Mouse (Mus musculus) midbrain, embryonic 12.5 days (tissue): ENCODE results near the gene Sf3b2. TPM values are rescaled to one million over a fixed set of nuclear protein-coding genes. Genes with fewer than 3 reads are reported as not detected.

ENCODE experiments used
- ATAC-seq: fragments of 200-750 bp; cut with Nextera tagmentation; 2 replicates; pipeline ENCODE4 v1.8.0; 2017; ENCODE audit warnings: low read depth, moderate TSS enrichment, moderate library complexity; ENCODE audit not compliant: low FRiP score
- H3K27ac ChIP-seq: fragments of 300-500 bp; sonication (generic); replicated peaks from 2 replicates; pipeline ENCODE4 v1.5.1; 2016; ENCODE audit warnings: mild to moderate bottlenecking
- H3K27me3 ChIP-seq: fragments of 300-500 bp; sonication (generic); 2 replicates; pipeline ENCODE4 v1.6.1; 2016; ENCODE audit warnings: mild to moderate bottlenecking
- H3K36me3 ChIP-seq: fragments of 300-500 bp; sonication (generic); 2 replicates; pipeline ENCODE4 v1.6.1; 2016
- H3K4me1 ChIP-seq: fragments of 300-500 bp; sonication (generic); 2 replicates; pipeline ENCODE4 v1.6.1; 2016
- H3K4me2 ChIP-seq: fragments of 300-500 bp; sonication (generic); replicated peaks from 2 replicates; pipeline ENCODE4 v1.6.1; 2016; ENCODE audit warnings: mild to moderate bottlenecking, moderate library complexity
- H3K4me3 ChIP-seq: fragments of 300-500 bp; sonication (generic); 2 replicates; pipeline ENCODE4 v1.5.1; 2016; ENCODE audit warnings: mild to moderate bottlenecking
- H3K9ac ChIP-seq: fragments of 300-500 bp; sonication (generic); replicated peaks from 2 replicates; pipeline ENCODE4 v1.6.1; 2016; ENCODE audit warnings: mild to moderate bottlenecking, moderate library complexity
- H3K9me3 ChIP-seq: fragments of 300-500 bp; sonication (generic); 2 replicates; pipeline ENCODE4 v1.6.1; 2016; ENCODE audit warnings: mild to moderate bottlenecking
- WGBS: fragments of 180-500 bp; shearing (Covaris S2); methylation state at CpG from one replicate; pipeline ENCODE4 v1.1.7; 2016; 5-methylcytosine and 5-hydroxymethylcytosine counted together
- polyA plus RNA-seq: library from polyadenylated mRNA; unstranded; fragments of >200 nt; fragmentation: Nextera tagmentation; extraction: Ambion mirVana; gene quantifications from 2 replicates; pipeline ENCODE4 v1.2.1, GENCODE M21; 2016

Gene Sf3b2
- polyA plus RNA-seq, 1 experiment from 2014 or later, result 411 TPM

DNA sequence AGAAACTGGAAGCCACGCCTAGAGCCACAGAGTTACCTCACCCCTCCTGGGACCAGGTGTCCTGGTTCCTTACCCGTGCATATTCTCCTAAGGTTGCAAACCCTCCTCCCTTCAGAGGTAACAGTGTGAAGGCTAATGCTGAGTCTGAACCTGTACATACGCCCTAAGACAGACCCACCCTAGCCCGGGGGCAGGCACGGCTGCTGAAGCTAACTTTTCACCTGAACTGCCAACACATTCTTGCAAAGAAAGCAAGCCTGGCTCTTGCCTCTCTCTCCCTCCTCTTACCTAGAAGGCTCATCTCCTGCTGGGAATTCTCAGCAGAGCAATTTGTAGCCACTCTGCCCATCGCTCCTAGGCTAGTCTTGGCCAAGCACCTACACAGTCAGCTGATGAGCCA is 5.3 kb upstream of the Sf3b2 start:
- Histone ChIP-seq H3K4me3 (no peak overlapping the region), H3K4me2 (no peak overlapping the region), H3K36me3 (peaks cover 29% of the 10 kb centered on the region), H3K27ac (no peak overlapping the region), H3K9ac (no peak overlapping the region), H3K9me3 (no peaks in the 10 kb centered on the region), H3K27me3 (no peaks in the 10 kb centered on the region), H3K4me1 (peaks cover 29% of the 10 kb centered on the region)
- no peak for ATAC-seq
- 87% methylated on average over 6 of the region's 6 CpGs for WGBS

DNA sequence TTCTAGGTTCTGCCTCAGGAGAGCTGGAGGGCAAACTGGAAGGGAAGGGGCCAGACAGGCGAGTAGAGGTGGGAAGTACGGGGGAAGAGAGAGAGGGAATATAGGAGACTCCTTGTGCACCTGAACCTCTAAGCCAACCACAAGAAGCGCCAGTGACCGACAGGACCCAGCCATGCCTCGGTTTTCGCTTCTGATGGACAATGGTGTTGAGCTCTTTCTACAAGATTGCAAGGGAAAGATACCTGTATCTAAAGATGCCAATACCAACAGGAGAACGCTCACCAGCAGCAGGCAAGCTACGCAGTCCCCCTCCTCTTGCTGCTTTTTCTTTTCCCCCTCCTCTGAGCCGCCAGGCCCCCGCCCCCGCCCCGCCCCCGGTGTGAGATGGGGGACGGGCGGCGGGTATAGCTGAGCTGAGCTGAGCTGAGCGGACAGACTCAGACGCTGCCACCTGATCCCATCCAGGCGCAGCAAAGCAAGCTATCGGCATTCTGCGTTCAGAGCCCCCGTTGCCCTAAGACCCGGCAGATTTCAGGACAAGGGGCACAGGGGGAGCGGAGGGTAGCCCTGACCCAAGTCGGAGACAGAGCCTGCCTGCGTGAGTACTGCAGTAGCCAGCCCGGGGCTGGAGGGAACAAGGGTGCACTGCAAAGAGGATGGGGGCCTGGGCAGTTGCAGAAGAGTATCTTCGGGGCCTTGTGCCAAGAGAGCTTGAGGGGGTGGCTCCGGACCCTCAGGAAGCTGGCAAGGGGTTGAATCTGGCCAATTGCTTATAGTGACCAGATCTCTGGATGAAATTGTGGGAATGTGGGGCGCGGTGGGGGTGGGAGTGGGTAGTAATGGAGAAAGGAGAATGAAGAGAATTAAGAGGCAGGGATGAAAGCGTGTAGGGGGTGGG is 2.9 kb upstream of the Sf3b2 start, which contains the start of gene Gal3st3:
Gene Gal3st3 (plus strand): TSS at position 429 of the 898 bp plus-strand sequence.
- H3K9ac ChIP-seq, result peak within 1 kb of the TSS; percentile 91
- 6% methylated on average over 30 of the region's 32 CpGs for WGBS

DNA sequence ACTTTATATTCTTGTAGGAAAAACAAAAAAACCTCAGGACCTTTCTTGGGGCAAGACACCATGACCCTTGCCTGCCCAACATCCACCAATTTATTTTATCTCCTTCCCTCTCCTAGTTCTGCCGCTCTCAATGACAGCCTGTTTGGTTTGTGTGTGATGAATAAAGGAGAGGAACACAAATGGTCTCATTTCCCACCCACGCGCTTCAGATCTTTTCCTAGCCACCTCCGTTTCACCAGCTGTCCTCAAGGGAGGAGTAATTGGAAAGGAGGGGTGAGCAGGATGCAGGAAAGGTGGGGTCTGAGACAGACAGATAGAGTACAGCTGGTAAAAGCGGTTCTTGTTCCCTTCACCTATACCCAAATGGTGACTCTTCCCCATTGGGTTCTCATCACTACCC is 1.4 kb upstream of the Sf3b2 start:
- H3K4me2 ChIP-seq, result no peak overlapping the region
- no peak for ATAC-seq
- H3K9me3 ChIP-seq, result no peaks in the 10 kb centered on the region
- H3K27me3 ChIP-seq, result no peaks in the 10 kb centered on the region
- no peak overlapping the region for H3K27ac ChIP-seq
- H3K4me1 ChIP-seq, result peaks cover 39% of the 10 kb centered on the region
- WGBS, result 89% methylated on average over 5 of the region's 5 CpGs
- H3K36me3 ChIP-seq, result peaks cover 16% of the 10 kb centered on the region
- H3K4me3 ChIP-seq, result 0 out of 2 replicates have a peak overlapping the region, but pooled peaks have one; percentile 88
- no peak overlapping the region for H3K9ac ChIP-seq

More for the DNA sequence above, 2.9 kb upstream of the Sf3b2 start, which contains the start of gene Gal3st3:
- Histone ChIP-seq H3K36me3 (peaks cover 13% of the 10 kb centered on the region), H3K4me1 (peaks cover 36% of the 10 kb centered on the region), H3K27me3 (no peaks in the 10 kb centered on the region), H3K9me3 (no peaks in the 10 kb centered on the region), H3K4me2 (peak within 1 kb of the TSS; percentile 78), H3K27ac (peak within 1 kb of the TSS; percentile 86), H3K4me3 (peak within 1 kb of the TSS; percentile 64)
- ATAC-seq, result peak; percentile 69

DNA sequence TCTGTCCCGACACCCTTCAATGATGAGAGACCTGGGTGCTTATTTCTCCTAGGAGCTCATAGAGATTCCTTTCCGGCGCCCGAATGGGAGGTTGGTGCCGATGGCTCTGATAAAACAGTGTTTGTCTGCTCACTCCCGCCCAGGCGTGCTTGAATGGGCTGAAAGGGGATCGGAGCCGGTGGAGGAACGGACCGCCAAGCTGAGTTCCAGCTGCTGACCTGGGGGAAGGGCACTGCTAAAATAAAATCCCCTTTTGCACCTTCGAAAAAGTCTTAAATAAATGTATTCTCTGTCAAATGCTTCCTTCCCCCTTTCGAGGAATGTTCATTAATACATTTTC is 451 bp upstream of the Sf3b2 start:
- peaks cover 26% of the 10 kb centered on the region for H3K36me3 ChIP-seq
- peak overlapping the region; percentile 66 for H3K9ac ChIP-seq
- peak; percentile 21; the same call in 1 of the 2 replicates for ATAC-seq
- H3K27ac ChIP-seq, result peak overlapping the region; percentile 89
- H3K4me3 ChIP-seq, result peak overlapping the region; percentile 88
- no peaks in the 10 kb centered on the region for H3K27me3 ChIP-seq
- H3K4me2 ChIP-seq, result peak overlapping the region; percentile 66
- no peaks in the 10 kb centered on the region for H3K9me3 ChIP-seq
- H3K4me1 ChIP-seq, result peaks cover 39% of the 10 kb centered on the region
- WGBS, result 6% methylated on average over 13 of the region's 13 CpGs

DNA sequence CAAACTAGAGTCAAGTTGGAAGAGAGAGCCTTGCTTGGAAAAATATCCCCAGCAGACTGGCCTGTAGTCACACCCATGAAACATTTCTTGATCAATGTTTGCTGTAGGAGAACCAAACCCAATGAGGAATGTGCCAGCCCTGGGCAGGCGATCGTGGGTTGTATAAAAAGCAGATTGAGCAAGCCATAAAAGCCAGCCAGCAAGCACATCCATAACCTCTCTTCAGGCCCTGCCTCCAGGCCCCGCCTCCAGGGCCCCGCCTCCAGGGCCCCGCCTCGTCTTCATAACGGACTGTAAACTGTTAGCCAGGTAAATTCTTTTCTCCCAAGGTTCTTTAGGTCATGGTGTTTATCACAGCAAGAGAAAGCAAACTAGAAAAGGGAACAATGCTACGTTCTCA is 16.9 kb downstream of the Sf3b2 start:
- no peak for ATAC-seq
- no peak overlapping the region for H3K4me3 ChIP-seq
- no peak overlapping the region for H3K27ac ChIP-seq
- peaks cover 6% of the 10 kb centered on the region for H3K4me1 ChIP-seq
- H3K27me3 ChIP-seq, result no peaks in the 10 kb centered on the region
- peaks cover 92% of the 10 kb centered on the region for H3K36me3 ChIP-seq
- WGBS, result 89% methylated on average over 8 of the region's 8 CpGs
- no peak overlapping the region for H3K9ac ChIP-seq
- H3K9me3 ChIP-seq, result no peaks in the 10 kb centered on the region
- H3K4me2 ChIP-seq, result no peak overlapping the region

DNA sequence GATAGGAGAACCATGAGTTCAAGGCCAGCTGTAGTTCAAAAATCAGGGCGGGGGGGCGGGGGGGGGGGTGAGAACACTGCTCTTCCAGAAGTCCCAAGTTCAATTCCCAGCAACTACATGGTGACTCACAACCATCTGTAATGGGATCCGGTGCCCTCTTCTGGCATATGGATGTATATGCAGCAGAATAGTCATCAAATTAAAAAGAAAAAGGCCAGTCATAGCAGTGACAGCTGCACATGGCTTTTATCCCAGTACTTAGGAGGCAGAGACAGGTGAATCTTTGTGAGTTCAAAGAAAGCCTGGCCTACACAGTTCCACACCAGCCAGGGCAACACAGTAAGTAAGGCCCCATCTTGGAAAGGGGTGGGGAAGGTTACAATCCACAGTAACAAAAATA is 18.1 kb downstream of the Sf3b2 start:
- peaks cover 12% of the 10 kb centered on the region for H3K4me1 ChIP-seq
- H3K4me3 ChIP-seq, result no peak overlapping the region
- H3K27ac ChIP-seq, result no peak overlapping the region
- H3K9me3 ChIP-seq, result no peaks in the 10 kb centered on the region
- no peak for ATAC-seq
- no peak overlapping the region for H3K9ac ChIP-seq
- 89% methylated on average over 3 of the region's 3 CpGs for WGBS
- no peak overlapping the region for H3K4me2 ChIP-seq
- H3K27me3 ChIP-seq, result no peaks in the 10 kb centered on the region
- peaks cover 79% of the 10 kb centered on the region for H3K36me3 ChIP-seq

DNA sequence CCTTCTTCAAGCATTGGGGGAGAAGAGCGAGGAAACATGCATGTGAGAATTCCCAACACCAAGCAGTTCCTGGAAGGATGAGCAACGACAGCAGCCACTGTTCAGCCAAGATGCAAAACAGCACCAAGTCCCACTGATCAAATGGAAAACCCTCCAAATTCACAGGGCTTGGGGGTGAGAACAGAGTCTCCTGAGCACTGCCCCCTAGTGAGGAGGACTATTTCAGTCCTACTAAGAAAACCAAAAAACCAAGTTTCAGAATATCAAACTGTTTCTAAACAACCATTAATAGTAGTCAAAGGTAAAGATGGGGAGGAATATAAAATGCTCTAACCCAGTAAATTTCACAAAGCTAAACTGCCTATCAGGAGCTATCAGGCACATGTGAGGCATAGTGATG is 18.7 kb downstream of the Sf3b2 start:
- H3K36me3 ChIP-seq, result peaks cover 73% of the 10 kb centered on the region
- H3K4me3 ChIP-seq, result no peak overlapping the region
- H3K4me2 ChIP-seq, result no peak overlapping the region
- WGBS, result 91% methylated on average over 2 of the region's 2 CpGs
- no peak overlapping the region for H3K9ac ChIP-seq
- no peak overlapping the region for H3K27ac ChIP-seq
- no peaks in the 10 kb centered on the region for H3K27me3 ChIP-seq
- H3K4me1 ChIP-seq, result peaks cover 18% of the 10 kb centered on the region
- no peaks in the 10 kb centered on the region for H3K9me3 ChIP-seq
- ATAC-seq, result no peak

DNA sequence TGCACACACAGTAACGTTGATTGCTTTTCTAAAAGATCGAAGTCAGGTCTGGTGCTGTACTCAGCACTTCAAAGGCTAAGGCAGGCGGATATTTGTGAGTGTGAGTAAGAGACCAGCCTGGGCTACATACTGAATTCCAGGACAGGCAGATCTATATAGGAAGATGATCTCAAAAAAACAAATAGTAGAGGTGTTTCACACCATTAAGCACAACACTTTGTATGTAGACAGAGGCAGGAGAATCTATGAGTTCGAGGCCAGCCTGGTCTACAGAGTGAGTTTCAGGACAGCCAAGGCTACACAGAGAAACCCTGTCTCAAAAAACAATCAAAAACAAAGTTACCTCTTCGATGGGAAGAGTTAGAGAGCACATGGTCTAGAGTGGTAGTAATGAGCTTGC is 19.5 kb downstream of the Sf3b2 start:
- Histone ChIP-seq H3K27me3 (no peaks in the 10 kb centered on the region), H3K4me1 (peaks cover 24% of the 10 kb centered on the region), H3K36me3 (peaks cover 66% of the 10 kb centered on the region), H3K27ac (no peak overlapping the region), H3K4me3 (no peak overlapping the region), H3K9me3 (no peaks in the 10 kb centered on the region), H3K9ac (no peak overlapping the region), H3K4me2 (no peak overlapping the region)
- 97% methylated on average over 5 of the region's 5 CpGs for WGBS
- ATAC-seq, result no peak

DNA sequence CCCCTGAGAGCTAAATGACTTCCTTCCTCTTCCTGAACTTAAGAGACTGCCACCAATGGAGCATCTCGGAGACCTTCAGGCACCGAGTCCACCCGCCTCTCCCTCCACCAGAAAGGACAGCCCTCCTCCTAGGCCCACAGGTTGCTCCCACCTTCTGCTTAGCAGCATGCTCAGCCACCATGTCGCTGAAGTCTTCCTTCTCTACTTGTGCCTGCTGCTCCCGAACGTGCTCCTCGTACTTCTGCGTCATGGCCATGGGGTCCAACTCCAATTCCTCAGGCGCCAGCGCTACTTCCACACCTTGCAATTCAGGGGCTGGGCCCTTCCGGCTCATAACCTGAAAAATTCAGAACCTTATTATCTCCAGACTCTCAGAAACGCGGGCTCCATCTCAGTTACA is 20.6 kb downstream of the Sf3b2 start:
- H3K27me3 ChIP-seq, result no peaks in the 10 kb centered on the region
- H3K9me3 ChIP-seq, result no peaks in the 10 kb centered on the region
- H3K4me2 ChIP-seq, result no peak overlapping the region

DNA sequence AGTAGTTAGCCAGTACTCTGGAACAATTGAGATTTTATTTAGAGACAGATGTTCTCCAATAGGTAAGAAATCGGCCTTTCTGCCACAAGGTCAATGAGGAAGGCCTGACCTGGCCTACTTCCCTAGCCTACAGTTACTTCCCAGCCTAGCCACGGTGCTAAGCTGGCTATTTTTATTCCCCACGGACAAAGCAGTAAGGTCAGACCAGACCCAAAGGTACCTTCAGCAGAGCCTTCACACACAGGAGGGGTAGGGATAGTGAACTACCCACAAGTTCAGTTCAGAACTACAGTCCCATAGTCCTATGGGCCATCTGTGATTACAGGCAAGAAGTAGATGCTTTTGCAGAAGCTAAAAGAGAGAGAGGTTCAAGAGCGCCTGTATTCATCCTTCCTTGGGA is 21.3 kb downstream of the Sf3b2 start:
- Histone ChIP-seq H3K4me3 (no peak overlapping the region), H3K9me3 (no peaks in the 10 kb centered on the region), H3K36me3 (peaks cover 51% of the 10 kb centered on the region), H3K4me1 (peaks cover 33% of the 10 kb centered on the region), H3K4me2 (peak overlapping the region; percentile 89; the same call in 1 of the 2 replicates), H3K9ac (no peak overlapping the region; the same call in 1 of the 2 replicates), H3K27me3 (no peaks in the 10 kb centered on the region), H3K27ac (peak overlapping the region; percentile 89)
- WGBS, result 78% methylated on average over 4 of the region's 4 CpGs
- ATAC-seq, result no peak

More for the DNA sequence above, 20.6 kb downstream of the Sf3b2 start:
- Histone ChIP-seq H3K27ac (0 out of 2 replicates have a peak overlapping the region, but pooled peaks have one; percentile 30), H3K36me3 (peaks cover 58% of the 10 kb centered on the region), H3K4me1 (peaks cover 31% of the 10 kb centered on the region), H3K9ac (no peak overlapping the region; the same call in 1 of the 2 replicates), H3K4me3 (no peak overlapping the region)
- WGBS, result 93% methylated on average over 13 of the region's 13 CpGs
- ATAC-seq, result no peak

DNA sequence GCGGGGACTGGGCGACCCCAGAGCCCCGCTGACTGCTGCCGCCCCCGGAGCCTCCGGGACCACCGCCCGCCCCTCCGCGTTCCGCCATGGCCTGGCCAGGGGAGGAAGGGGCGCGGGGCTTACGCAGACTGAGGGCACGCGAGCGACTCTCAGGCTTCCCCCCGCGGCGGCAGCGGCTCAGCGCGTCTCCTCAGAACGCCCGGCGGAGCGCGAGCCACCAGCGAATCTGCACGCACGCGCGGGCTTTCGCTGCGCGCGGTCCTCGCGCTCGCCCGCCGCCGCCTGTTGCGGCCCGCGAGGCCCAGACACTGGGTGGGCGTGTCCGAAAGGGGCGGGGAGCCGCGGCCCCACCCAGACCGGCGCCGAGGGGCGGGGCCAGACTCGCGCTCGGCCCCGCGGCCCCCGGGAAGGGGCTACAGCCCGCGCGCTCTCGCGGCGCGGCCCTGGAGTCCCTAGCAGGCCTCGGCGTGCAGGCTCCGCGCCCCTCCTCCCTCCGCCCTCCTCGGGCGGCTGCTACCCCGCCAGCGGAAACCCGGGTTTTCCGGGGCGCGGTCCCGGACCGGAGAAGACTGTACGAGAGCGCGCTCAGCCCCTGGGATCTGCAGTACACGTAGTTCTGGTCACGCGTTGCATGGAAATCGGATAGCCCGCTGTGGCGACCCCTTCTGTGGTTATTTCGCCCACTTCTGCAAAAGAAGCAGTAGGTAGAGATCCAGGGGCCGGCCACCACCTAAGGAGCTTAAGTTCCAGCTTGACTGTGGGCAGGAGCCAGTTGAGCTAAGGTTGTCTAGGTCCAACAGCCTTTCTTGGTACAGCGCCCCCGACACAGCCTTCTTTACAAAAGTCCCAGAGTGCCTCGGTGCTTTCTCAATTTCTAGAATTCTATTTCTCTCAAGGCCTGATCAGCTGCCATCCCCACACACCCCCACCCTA is 22.2 kb downstream of the Sf3b2 start, which contains the start of gene Pacs1:
Gene Pacs1 (minus strand): TSS at position 319 of the 933 bp plus-strand sequence.
- peaks cover 33% of the 10 kb centered on the region for H3K4me1 ChIP-seq
- under 1% methylated on average over 74 of the region's 97 CpGs for WGBS
- no peaks in the 10 kb centered on the region for H3K27me3 ChIP-seq
- H3K27ac ChIP-seq, result peak within 1 kb of the TSS; percentile 89
- no peaks in the 10 kb centered on the region for H3K9me3 ChIP-seq
- H3K9ac ChIP-seq, result peak within 1 kb of the TSS; percentile 94
- peak within 1 kb of the TSS; percentile 89 for H3K4me2 ChIP-seq
- H3K4me3 ChIP-seq, result peak within 1 kb of the TSS; percentile 94
- peak; percentile 89 for ATAC-seq
- peaks cover 42% of the 10 kb centered on the region for H3K36me3 ChIP-seq
